Mouse (Mus musculus): Measurements from ENCODE around the gene Ppp4r2.

DNA sequence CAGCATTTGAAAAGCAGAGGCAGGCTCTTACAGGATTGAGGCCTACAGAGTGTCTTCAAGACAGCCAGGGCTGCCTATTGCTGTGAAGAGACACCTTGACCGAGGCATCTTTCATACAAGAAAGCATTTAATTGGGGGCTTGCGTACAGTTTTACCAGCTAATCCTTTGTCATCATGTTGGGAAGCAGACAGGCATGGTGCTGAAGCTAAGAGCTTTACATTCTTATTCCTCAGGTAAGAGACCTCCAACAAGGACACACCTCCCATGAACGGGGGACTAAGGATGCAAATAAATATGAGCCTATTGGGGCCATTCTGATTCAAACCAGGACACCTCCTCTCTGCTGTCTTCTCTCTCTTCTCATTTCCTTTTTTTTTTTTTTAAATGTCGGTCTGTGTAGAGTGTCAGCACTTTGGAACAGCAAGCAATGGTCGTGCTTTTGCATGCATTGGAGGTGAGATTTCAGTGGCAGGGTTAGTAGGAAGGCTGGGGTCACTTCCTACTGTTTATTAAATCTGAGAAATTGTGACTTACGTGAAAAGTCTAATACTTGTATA is 25.1 kb upstream of the Ppp4r2 start:
- no peak for TF ChIP-seq CTCF (IDR thresholded peaks at IDR 0.05; ENCODE audit: low read depth)
- no peak for TF ChIP-seq EP300 (IDR thresholded peaks at IDR 0.05; ENCODE audit: low read depth)

Data from liver, embryonic 14.5 days (tissue).